Mouse (Mus musculus) testis, adult 2 months (tissue): Measurements from ENCODE around the gene Thsd7a.

Experiments used
- CTCF ChIP-seq: fragments of 200-500 bp; IDR thresholded peaks from 2 replicates; pipeline ENCODE4 v1.5.1; 2012; ENCODE audit warnings: low read depth, mild to moderate bottlenecking, inconsistent platforms, low read length, moderate library complexity; ENCODE audit not compliant: control insufficient read depth, insufficient read depth, insufficient replicate concordance
- POLR2A ChIP-seq: fragments of 200-500 bp; IDR thresholded peaks from 2 replicates; pipeline ENCODE4 v1.6.1; 2012; ENCODE audit warnings: low read depth, mild to moderate bottlenecking, inconsistent platforms, low read length, moderate library complexity; ENCODE audit not compliant: control insufficient read depth

DNA sequence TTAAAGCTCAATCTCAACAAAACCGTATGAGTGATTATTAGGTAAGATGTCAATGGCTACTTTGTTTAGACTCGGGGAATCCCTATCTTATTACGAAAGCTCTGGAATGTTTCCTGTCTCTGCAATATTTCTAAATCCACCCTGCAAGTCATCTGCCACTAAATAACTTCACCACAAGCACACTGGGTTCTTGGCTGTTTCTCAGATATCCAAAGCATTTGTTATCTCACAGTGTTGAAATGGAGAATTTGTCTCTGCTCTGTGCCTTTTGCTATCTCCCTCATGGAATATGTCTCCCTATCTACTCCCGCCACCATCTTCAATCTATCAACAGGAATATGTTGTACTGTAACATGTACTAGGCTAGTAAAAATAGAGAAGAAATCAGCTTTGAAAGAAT, 290.4 kb downstream of the Thsd7a start:
- TF ChIP-seq POLR2A (no peak), CTCF (no peak)
